Mouse (Mus musculus) G1E (cell line): ENCODE data around the gene Olfr615.
"Not testable (repeated sequence)": the region's sequence is repeated elsewhere in the genome, so short reads cannot be mapped to it uniquely, and the experiment has no call there.

ENCODE experiments used
- CTCF ChIP-seq: IDR thresholded peaks from 2 replicates; pipeline ENCODE4 v1.5.1; 2012; ENCODE audit warnings: low read depth, low read length, inconsistent platforms, mixed read lengths
- GATA1 ChIP-seq: IDR thresholded peaks from 2 replicates; pipeline ENCODE4 v1.6.1; 2012; ENCODE audit warnings: borderline replicate concordance, low read length, inconsistent platforms, mixed read lengths
- GATA2 ChIP-seq: IDR thresholded peaks from 2 replicates; pipeline ENCODE4 v1.6.1; 2012; ENCODE audit warnings: low read depth, low read length, inconsistent platforms, borderline replicate concordance
- POLR2AphosphoS5 ChIP-seq: IDR thresholded peaks from 2 replicates; pipeline ENCODE4 v1.6.1; 2012; ENCODE audit warnings: low read depth, low read length, inconsistent platforms; ENCODE audit not compliant: insufficient replicate concordance
- TAL1 ChIP-seq: conservative IDR thresholded peaks from 2 replicates; pipeline ENCODE4 v1.6.1; 2012; ENCODE audit warnings: low read depth, low read length, inconsistent platforms, mixed read lengths

DNA sequence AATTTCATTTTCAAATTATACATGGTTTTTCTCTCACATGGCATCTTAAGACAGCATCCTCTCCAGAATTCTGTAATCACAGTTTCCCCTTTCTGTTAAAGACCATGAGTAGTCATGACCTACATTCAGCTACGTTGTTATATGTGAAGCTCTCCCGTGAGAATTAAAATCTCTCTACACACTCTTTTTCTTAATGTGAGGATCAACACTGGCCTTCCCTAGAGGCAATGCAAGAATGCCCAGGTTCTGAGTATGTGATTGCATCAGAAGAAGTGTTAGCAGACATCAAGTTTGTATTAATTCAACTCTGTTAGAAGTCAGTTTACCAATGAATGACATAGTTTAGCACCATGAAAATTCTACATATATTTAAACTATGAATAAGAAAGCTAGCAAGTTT, 13.3 kb upstream of the Olfr615 start, which contains the start of gene Olfr612:
- TF ChIP-seq CTCF, GATA1, TAL1, POLR2AphosphoS5, GATA2: not testable (repeated sequence)
